Mouse (Mus musculus) limb, embryonic 10.5 days (tissue): Measurements from ENCODE around the gene Rassf8. TPM values are rescaled to one million over a fixed set of nuclear protein-coding genes. Genes with fewer than 3 reads are reported as not detected.

Experiments used
- DNase-seq: peaks from one replicate; pipeline ENCODE4 v3.0.0-alpha.2; 2017; ENCODE audit warnings: low spot score
- H3K27ac ChIP-seq: fragments of 300-500 bp; sonication (generic); 2 replicates; pipeline ENCODE4 v1.5.1; 2016; ENCODE audit warnings: mild to moderate bottlenecking
- H3K27me3 ChIP-seq: fragments of 300-500 bp; sonication (generic); 2 replicates; pipeline ENCODE4 v1.6.1; 2016; ENCODE audit warnings: low read depth, mild to moderate bottlenecking; ENCODE audit not compliant: poor library complexity, severe bottlenecking
- H3K36me3 ChIP-seq: fragments of 300-500 bp; sonication (generic); 2 replicates; pipeline ENCODE4 v1.6.1; 2016; ENCODE audit warnings: mild to moderate bottlenecking, moderate library complexity
- H3K4me1 ChIP-seq: fragments of 300-500 bp; sonication (generic); 2 replicates; pipeline ENCODE4 v1.6.1; 2016
- H3K4me3 ChIP-seq: fragments of 300-500 bp; sonication (generic); 2 replicates; pipeline ENCODE4 v1.5.1; 2016; ENCODE audit warnings: mild to moderate bottlenecking, moderate library complexity
- H3K9me3 ChIP-seq: fragments of 300-500 bp; sonication (generic); replicated peaks from 2 replicates; pipeline ENCODE4 v1.6.1; 2016; ENCODE audit warnings: mild to moderate bottlenecking
- WGBS: fragments of 180-500 bp; shearing (Covaris S2); methylation state at CpG from one replicate; pipeline ENCODE4 v1.1.7; 2016; 5-methylcytosine and 5-hydroxymethylcytosine counted together
- polyA plus RNA-seq: library from polyadenylated mRNA; unstranded; fragments of >200 nt; fragmentation: Nextera tagmentation; extraction: Ambion mirVana; gene quantifications from 2 replicates; pipeline ENCODE4 v1.2.1, GENCODE M21; 2016

Gene Rassf8
- polyA plus RNA-seq, 1 experiment from 2014 or later = 6.4 TPM

GRCm38 (mm10) chr6:145732868-145733267 is 13.7 kb upstream of the Rassf8 start:
- H3K4me3 ChIP-seq = no peak overlapping the region
- 52% methylated on average over 5 of the region's 5 CpGs for WGBS
- no peaks in the 10 kb centered on the region for H3K9me3 ChIP-seq
- no peaks in the 10 kb centered on the region for H3K27me3 ChIP-seq
- DNase-seq = peak; percentile 50
- no peaks in the 10 kb centered on the region for H3K36me3 ChIP-seq
- peaks cover 41% of the 10 kb centered on the region for H3K4me1 ChIP-seq
- H3K27ac ChIP-seq = peak overlapping the region; percentile 76

- no peak for DNase-seq
- Histone ChIP-seq H3K36me3 (no peaks in the 10 kb centered on the region), H3K9me3 (no peaks in the 10 kb centered on the region), H3K27ac (peak overlapping the region; percentile 34; the same call in 1 of the 2 replicates), H3K4me1 (peaks cover 41% of the 10 kb centered on the region), H3K27me3 (no peaks in the 10 kb centered on the region), H3K4me3 (no peak overlapping the region)
- WGBS = 82% methylated on average over 4 of the region's 4 CpGs
These were observed 13.3 kb upstream of the Rassf8 start for GRCm38 (mm10) chr6:145733276-145733675.

GRCm38 (mm10) chr6:145733911-145734310 is 12.6 kb upstream of the Rassf8 start:
- 76% methylated on average over 5 of the region's 5 CpGs for WGBS
- Histone ChIP-seq H3K4me3 (no peak overlapping the region), H3K27ac (peak overlapping the region; percentile 34; the same call in 1 of the 2 replicates), H3K4me1 (peaks cover 41% of the 10 kb centered on the region), H3K36me3 (no peaks in the 10 kb centered on the region), H3K9me3 (no peaks in the 10 kb centered on the region), H3K27me3 (no peaks in the 10 kb centered on the region)
- DNase-seq = no peak

- Histone ChIP-seq H3K27ac (peak overlapping the region; percentile 83), H3K4me1 (peaks cover 45% of the 10 kb centered on the region), H3K36me3 (no peaks in the 10 kb centered on the region), H3K9me3 (no peaks in the 10 kb centered on the region), H3K4me3 (no peak overlapping the region), H3K27me3 (no peaks in the 10 kb centered on the region)
- 87% methylated on average over 2 of the region's 2 CpGs for WGBS
- no peak for DNase-seq
These were observed 10.4 kb upstream of the Rassf8 start for GRCm38 (mm10) chr6:145736099-145736498.

- Histone ChIP-seq H3K27me3 (no peaks in the 10 kb centered on the region), H3K27ac (no peak overlapping the region), H3K4me1 (peaks cover 29% of the 10 kb centered on the region), H3K36me3 (no peaks in the 10 kb centered on the region), H3K9me3 (no peaks in the 10 kb centered on the region), H3K4me3 (no peak overlapping the region)
- DNase-seq = no peak
- 76% methylated on average over 6 of the region's 6 CpGs for WGBS
These were observed 7.3 kb upstream of the Rassf8 start for GRCm38 (mm10) chr6:145739231-145739630.

- H3K4me1 ChIP-seq = peaks cover 23% of the 10 kb centered on the region
- no peak overlapping the region for H3K4me3 ChIP-seq
- no peaks in the 10 kb centered on the region for H3K27me3 ChIP-seq
- no peaks in the 10 kb centered on the region for H3K36me3 ChIP-seq
- no peak for DNase-seq
- no peaks in the 10 kb centered on the region for H3K9me3 ChIP-seq
- H3K27ac ChIP-seq = no peak overlapping the region
- 79% methylated on average over 3 of the region's 3 CpGs for WGBS
These were observed 6.5 kb upstream of the Rassf8 start for GRCm38 (mm10) chr6:145740011-145740410.

- H3K27me3 ChIP-seq = no peaks in the 10 kb centered on the region
- 60% methylated on average over 3 of the region's 3 CpGs for WGBS
- H3K4me3 ChIP-seq = no peak overlapping the region
- H3K9me3 ChIP-seq = no peaks in the 10 kb centered on the region
- peaks cover 19% of the 10 kb centered on the region for H3K4me1 ChIP-seq
- peaks cover 1% of the 10 kb centered on the region for H3K36me3 ChIP-seq
- H3K27ac ChIP-seq = peak overlapping the region; percentile 95
- DNase-seq = no peak
These were observed 1.3 kb upstream of the Rassf8 start for GRCm38 (mm10) chr6:145745291-145745690.

GRCm38 (mm10) chr6:145746921-145747670 is 548 bp downstream of the Rassf8 start:
- peak overlapping the region; percentile 95 for H3K27ac ChIP-seq
- WGBS = under 1% methylated on average over 55 of the region's 55 CpGs

GRCm38 (mm10) chr6:145747671-145748640 is 1.4 kb downstream of the Rassf8 start:
- Histone ChIP-seq H3K4me1 (peaks cover 19% of the 10 kb centered on the region), H3K9me3 (no peaks in the 10 kb centered on the region), H3K27me3 (no peaks in the 10 kb centered on the region), H3K27ac (peak overlapping the region; percentile 95), H3K36me3 (peaks cover 11% of the 10 kb centered on the region), H3K4me3 (peak overlapping the region; percentile 81)
- no peak for DNase-seq
- WGBS = 23% methylated on average over 16 of the region's 16 CpGs

More at GRCm38 (mm10) chr6:145746921-145747670, 548 bp downstream of the Rassf8 start:
- Histone ChIP-seq H3K4me3 (peak overlapping the region; percentile 81), H3K27me3 (no peaks in the 10 kb centered on the region), H3K36me3 (peaks cover 11% of the 10 kb centered on the region), H3K4me1 (peaks cover 19% of the 10 kb centered on the region), H3K9me3 (no peaks in the 10 kb centered on the region)
- peak; percentile 80 for DNase-seq

GRCm38 (mm10) chr6:145750394-145750793 is 3.8 kb downstream of the Rassf8 start:
- H3K27me3 ChIP-seq = no peaks in the 10 kb centered on the region
- no peak overlapping the region for H3K4me3 ChIP-seq
- H3K9me3 ChIP-seq = no peaks in the 10 kb centered on the region
- 90% methylated on average over 3 of the region's 3 CpGs for WGBS
- peaks cover 21% of the 10 kb centered on the region for H3K4me1 ChIP-seq
- H3K27ac ChIP-seq = no peak overlapping the region
- no peak for DNase-seq
- H3K36me3 ChIP-seq = peaks cover 11% of the 10 kb centered on the region

GRCm38 (mm10) chr6:145753296-145753695 is 6.7 kb downstream of the Rassf8 start:
- WGBS = 88% methylated on average over 6 of the region's 6 CpGs
- Histone ChIP-seq H3K9me3 (no peaks in the 10 kb centered on the region), H3K27ac (no peak overlapping the region), H3K27me3 (no peaks in the 10 kb centered on the region), H3K36me3 (peaks cover 11% of the 10 kb centered on the region), H3K4me3 (no peak overlapping the region), H3K4me1 (peaks cover 36% of the 10 kb centered on the region)
- DNase-seq = no peak

- H3K4me3 ChIP-seq = no peak overlapping the region
- peaks cover 37% of the 10 kb centered on the region for H3K4me1 ChIP-seq
- H3K9me3 ChIP-seq = no peaks in the 10 kb centered on the region
- DNase-seq = no peak
- no peaks in the 10 kb centered on the region for H3K27me3 ChIP-seq
- WGBS = 93% methylated on average over 6 of the region's 6 CpGs
- no peak overlapping the region for H3K27ac ChIP-seq
- peaks cover 11% of the 10 kb centered on the region for H3K36me3 ChIP-seq
These were observed 7.9 kb downstream of the Rassf8 start for GRCm38 (mm10) chr6:145754416-145754815.
